Mouse (Mus musculus): Measurements from ENCODE around the gene Adamtsl2.

DNA sequence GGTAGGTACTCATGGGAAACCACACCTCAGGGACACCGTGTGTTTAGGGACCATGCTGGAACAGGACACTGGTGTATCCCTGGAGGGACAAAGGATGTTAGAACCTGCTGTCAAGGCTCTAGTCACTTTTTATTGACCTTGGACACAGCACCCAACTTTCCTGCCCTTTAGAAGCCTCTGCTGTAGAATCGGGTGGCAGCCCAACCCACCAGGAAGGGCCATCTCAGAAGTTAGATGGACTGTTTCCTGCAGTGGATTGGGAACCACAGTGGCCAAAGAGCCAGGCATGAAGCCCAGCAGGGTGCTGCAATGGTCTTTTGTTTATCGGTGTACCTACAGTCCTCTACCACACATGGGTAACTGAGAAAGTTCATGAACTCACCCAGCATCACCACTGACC lies 34.5 kb upstream of the Adamtsl2 start:
- TF ChIP-seq CTCF (IDR thresholded peaks at IDR 0.05; ENCODE audit: control insufficient read depth, insufficient read depth, insufficient replicate concordance, low read depth, low read length) (no peak), POLR2A (IDR thresholded peaks at IDR 0.05; ENCODE audit: control insufficient read depth, low read depth, low read length) (no peak)

Data from testis, adult 2 months (tissue).